Mouse (Mus musculus): ENCODE measurements around the gene Crb1.

- TF ChIP-seq CTCF (IDR thresholded peaks at IDR 0.05; ENCODE audit: low read depth, low read length) (no peak), GATA1 (IDR thresholded peaks at IDR 0.05; ENCODE audit: borderline replicate concordance, low read length) (no peak)
These were observed 48.1 kb upstream of the Crb1 start for GRCm38 (mm10) chr1:139425006-139425405.

Measured in G1E (cell line).